Mouse (Mus musculus) erythroblast, adult 5-6 weeks (primary cell): ENCODE measurements at regions not wholly inside any gene's neighbourhood (a gene's known extent, or its start where the extent isn't known, plus 50 kb on each side); places are given as distances from the start of the nearest gene placed in this dataset.

Source experiments
- ATAC-seq: replicated peaks from 2 replicates; pipeline ENCODE4 v1.8.0; 2016; ENCODE audit warnings: moderate number of reproducible peaks, mild to moderate bottlenecking, moderate TSS enrichment, inconsistent platforms; ENCODE audit not compliant: poor library complexity, low FRiP score, severe bottlenecking

GRCm38 (mm10) chr5:149906927-149907326 lies 111.5 kb upstream of the Rxfp2 start:
- ATAC-seq, result no peak

DNA sequence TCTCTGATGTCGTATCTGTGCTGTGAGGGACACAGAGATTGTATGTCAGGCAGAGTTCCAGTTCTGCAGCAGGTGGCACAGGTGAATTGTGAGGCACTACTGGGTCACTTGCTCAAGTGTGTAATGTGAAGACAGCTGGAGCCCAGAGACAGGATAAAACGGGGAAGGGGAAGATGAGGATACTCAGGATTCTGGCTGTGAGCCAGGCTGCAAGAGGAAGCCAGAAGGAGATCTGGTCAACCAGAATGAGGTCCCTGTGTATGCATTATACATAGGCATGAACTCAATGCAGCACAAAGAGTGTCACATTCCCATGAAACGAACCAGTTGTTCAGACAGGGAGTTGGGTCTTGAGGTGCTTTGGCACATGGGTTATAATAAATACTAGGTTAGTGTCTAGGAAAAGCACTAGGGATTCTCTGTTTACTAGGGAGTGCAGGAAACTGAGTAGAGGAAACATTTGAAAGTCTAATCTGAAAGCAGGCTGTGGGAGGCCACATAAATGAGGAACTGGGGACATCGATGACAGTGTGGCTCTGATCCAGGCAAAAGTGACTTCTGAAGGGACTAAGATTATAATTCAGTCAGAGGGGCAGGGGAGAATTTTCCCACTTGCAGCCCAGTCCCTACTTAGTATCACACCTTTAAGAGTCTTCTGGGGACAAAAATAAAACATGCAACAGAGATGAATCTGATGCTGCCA lies 109.9 kb upstream of the Rxfp2 start:
- no peak for ATAC-seq

- no peak for ATAC-seq
These were observed 109.3 kb upstream of the Rxfp2 start for GRCm38 (mm10) chr5:149909108-149909739.

- ATAC-seq, result no peak
These were observed 108.5 kb upstream of the Rxfp2 start for GRCm38 (mm10) chr5:149909971-149910370.

DNA sequence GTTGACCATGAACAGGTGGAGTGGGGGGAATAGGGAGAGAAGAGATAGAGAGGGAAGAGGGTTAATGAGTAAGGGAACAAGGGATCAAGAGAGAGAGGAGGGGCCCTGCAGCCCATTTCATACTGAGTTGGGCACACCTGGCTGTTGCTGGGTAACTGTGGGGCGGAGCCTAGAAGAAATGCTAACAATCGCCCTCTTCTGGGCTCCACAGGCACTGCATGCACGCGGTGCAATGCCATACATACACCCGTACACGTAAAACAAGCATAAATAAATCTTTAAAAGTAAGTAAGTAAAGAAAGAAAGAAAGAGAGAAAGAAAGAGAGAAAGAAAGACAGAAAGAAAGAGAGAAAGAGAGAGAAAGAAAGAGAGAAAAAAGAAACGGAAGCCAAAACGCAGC lies 106.5 kb upstream of the Rxfp2 start:
- ATAC-seq, result no peak

DNA sequence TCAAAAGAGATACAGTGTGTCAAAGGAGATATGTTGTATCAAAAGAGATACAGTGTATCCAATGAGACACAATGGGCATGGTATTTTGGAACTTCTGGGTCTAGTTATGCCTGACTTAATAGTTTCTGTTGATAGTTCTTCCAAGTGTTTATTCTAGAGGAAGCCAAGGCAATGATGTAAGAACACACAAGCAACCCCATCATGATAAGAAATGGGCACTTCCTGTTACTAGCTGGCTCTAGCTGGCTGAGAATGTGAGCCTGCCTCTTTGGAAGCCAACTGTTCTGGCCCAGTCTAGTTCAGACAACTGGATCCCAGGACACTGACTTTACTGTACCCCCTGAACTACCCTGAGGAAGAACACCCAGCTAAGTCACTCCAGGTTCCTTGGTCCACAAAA lies 102.7 kb upstream of the Rxfp2 start:
- ATAC-seq, result no peak

DNA sequence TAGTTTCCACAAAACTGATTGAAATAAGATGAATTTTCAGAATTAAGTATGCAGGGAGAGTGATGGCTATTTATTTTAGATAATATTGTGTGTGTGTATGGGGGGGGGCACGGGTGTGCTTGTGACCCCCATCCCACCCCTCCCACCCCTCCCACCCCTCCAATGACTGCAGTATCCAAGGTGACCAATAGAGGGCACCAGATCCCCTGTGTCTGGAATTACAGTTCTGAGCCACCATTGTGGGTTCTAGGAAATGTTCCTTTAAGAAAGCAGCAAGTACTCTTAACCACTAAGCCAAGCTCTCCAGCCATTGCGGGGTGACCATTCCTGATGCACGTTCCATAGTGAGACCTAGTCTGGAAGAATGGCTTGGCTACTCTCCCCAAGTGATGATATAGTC lies 101.1 kb upstream of the Rxfp2 start:
- ATAC-seq, result no peak

GRCm38 (mm10) chr5:149919097-149919496 lies 99.4 kb upstream of the Rxfp2 start:
- ATAC-seq, result no peak

DNA sequence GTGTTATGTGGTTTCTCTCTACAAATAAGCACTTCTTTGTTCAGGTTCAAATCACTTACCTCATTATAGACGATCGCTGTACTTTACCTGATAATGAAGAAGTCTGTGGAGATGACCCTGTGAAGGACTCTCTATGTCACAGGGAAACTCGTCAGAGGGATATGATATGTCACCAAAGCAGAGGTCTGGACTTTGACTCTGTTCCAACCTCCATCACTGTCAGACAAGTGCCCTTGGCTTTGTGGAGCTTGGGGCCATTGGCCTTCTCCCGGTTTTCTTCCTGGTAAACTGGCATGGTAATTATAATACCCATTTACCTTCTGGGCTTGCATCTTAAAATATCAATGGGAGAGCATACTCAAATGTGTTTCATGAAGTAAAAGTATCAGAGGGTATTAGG lies 98.1 kb upstream of the Rxfp2 start:
- no peak for ATAC-seq

DNA sequence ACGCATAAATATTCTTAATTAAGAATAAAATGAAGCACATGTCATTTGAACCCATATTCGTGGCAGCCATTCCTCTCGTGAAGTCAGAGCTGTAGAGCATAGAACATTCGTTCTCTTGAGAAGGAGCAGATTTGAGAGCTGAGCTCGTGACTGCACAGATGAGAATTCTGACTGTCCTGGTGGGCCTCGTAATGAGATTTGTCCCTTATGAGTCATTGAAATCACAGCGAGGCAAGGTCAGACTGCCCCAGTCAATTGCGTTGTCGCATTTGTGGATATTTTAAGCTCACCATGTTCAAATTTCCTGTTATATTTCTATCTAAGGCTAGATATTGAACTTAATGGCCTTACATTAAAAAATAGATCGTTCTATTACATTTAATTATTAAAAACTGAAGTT lies 94.0 kb upstream of the Rxfp2 start:
- no peak for ATAC-seq

DNA sequence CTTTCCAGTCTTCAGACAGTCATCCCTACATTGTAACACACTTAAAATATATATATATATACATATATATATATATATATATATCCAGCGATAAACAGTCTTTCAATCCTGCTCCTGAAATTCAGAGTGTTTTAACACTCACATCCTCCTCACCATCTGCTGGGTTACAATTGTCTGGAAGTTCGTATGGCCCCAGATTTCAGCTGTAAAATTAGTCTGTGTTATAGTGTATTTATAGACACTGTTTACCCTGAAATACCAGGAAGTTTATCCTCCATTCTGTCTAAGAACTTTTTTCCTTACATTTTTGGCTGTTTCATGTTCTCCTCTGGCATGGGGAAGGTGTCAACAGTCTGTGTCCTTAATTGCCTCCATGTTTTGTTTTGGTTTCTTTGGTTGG lies 91.7 kb upstream of the Rxfp2 start:
- no peak for ATAC-seq

DNA sequence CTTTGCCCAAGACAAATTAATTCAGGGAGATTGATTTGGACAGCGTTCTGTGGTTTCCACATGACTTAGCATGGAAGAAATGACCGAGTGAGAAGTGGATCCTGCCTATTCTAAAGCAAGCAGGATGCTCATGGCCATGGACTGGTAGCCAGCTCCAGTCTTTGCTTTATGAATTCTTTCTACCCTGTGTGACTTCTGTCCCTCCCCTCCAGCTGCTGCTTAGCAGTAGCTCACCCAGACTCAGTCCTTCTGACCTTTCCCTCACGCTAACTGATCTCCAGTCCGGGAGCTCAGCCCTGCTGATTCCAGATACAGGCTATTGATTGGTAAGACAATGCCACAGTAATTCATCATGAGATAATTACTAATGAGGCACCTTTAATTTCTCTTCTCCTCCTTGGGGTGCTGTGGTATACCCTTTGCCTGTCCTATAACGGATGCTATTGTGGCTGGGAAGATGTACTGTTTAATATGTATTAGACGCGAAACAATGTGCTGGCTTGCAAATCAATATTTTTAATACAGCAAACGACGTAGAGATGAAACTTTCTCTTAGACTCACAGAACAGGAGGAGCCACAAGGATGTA lies 86.8 kb upstream of the Rxfp2 start:
- no peak for ATAC-seq

GRCm38 (mm10) chr5:149932220-149932619 lies 86.3 kb upstream of the Rxfp2 start:
- ATAC-seq, result no peak

DNA sequence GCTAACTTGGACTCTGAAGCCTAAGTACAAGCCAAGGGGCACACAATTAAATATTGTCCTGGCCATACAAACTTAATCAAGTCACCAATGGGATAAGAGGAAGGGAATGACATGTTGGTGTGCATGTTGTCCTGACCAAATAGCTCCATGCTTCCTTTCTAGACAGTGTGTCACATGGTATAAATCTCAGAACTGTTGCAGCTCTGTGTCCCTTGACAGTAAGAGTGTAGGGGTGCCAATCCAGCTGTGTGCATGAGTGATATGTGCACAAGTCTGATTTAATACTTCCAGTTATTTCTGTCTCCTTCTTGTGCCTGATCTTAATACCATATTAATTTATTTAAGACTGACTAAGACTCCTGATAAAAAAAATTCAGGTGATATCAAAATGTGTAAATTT lies 72.8 kb upstream of the Rxfp2 start:
- ATAC-seq, result no peak

GRCm38 (mm10) chr5:149947491-149947890 lies 71.0 kb upstream of the Rxfp2 start:
- ATAC-seq, result no peak

DNA sequence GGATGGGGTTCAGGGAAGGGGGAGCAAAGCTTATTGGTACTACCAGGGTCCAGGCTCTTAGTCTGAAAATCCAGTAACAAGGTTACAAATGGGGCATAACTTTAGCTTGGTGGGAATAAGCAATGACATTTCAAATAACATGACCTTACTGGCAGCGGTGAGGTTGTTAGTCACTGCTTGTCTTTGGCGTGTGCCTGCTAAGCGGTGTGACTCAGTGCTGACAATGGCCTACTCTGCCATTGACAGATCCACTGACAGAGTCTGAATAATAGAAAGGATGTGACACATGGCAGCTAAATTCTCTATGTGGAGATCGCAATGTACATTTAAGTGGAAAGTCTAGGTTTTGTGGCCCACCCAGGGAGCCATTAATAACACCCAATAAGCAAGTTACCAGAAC lies 61.5 kb upstream of the Rxfp2 start:
- no peak for ATAC-seq

DNA sequence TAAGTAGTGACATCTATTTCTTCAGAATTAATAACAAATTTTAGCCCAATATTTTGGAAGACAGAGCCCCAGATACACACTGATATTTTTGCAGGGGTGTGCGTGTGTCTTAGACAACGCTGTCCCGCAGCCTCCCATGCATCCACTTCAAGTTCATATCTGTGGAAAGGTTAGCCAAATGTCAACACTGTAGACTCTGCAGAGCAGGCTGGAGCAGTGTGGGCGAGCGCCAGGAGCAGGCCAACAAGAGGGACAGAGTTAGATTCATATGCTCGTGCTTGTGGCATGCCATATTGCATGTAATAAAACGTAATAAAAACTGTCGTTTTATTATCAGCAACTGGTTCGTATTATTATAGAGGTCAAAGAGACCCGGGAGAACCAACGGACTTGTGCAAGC lies 57.3 kb upstream of the Rxfp2 start:
- no peak for ATAC-seq

GRCm38 (mm10) chr5:149964748-149965147 lies 53.7 kb upstream of the Rxfp2 start:
- ATAC-seq, result no peak
